Mouse (Mus musculus) heart, postnatal 25 days (tissue): Measurements from ENCODE around the gene Chrna5. TPM values are rescaled to one million over a fixed set of nuclear protein-coding genes. Genes with fewer than 3 reads are reported as not detected.

Experiments used
- DNase-seq: peaks from one replicate; pipeline ENCODE4 v3.0.0; 2022; ENCODE audit warnings: low spot score
- intact Hi-C: fragments of 180-260 bp; cut with DNase I; formaldehyde crosslinking; loops from one replicate; pipeline ENCODE4 v1.15.1; 2025
- total RNA-seq, 2 experiments: library from RNA; stranded (reverse); gene quantifications; 2 replicates each; pipeline ENCODE4 v1.2.3; 2021

Gene Chrna5
- total RNA-seq, 2 experiments from 2014 or later: not detected

DNA sequence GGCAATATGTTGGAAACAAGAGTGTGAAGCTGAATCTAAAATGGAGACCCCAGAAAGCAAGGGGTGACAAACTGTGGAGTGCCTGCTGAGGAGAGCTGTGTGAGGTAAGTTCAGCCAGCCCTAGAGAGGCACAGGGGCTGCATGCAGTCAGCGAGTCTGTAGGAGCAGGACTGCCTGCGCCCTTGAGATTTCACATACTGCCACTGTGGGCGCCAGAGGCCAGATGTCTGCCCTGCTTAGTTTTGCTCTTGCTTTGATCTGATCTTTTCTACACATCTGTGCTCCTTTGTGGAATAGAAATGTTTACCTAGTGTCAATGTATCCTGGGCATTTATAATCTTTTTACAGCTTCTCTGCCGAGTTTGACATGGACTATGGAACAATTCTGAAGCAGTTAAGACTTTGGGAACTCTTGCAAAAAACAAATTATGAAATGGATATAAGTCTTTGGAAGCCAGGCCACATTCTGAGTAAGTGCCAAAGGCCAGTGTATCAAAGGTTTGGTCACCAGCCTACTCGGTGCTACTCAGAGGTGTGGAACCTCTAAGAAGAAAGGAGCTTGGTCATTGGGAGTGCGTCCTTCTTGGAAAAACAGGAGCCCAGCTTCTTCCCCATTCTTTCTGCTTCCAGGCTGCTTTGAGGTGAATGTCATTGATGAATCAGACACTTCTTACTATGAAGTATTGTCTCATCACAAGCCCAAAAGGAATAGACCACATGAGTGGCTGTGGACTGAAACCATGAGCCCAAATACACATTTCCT lies 30.1 kb downstream of the Chrna5 start:
- no peak for DNase-seq
- intact Hi-C loops: no loop called here

DNA sequence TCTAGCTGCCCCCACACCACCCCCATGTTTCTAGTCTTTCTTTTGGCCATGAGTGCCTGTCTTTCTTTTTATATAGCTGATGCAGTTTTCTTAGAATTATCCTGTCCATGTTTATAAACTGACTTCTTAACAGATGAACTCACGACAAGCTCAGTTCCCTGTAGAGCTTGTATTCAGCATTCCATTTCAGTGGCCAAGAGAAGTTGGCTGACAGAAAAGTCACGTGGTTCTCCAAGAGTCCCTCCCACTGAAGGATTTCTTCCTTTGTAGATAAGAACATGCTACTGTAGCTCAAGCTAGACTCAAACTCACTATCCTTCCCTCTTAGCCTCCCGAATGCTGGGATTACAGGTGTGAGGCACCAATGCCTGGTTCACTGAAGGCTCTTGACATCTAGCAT lies 36.2 kb downstream of the Chrna5 start:
- DNase-seq: no peak

DNA sequence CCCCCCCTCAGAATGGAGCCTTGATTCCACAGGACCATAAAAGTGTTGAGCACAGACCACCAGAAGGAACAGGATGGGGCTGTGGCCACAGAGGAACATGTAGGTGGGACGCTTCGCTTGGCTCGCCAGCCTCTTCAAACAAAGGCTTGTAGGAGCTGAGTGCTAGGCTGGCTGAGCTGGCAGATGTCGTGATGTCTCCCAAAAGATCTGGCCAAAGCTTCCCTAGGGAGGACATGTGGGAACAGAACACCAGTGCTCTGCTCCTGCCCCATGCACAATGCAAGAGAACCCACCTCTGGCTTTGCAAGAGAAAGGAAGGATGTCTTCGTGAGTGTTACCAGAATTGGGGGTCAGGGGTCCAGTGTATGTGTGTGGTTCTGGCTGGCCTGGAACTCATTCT lies 42.6 kb downstream of the Chrna5 start:
- no peak for DNase-seq
- intact Hi-C loops: loop anchor here (1.0 kb wide), 1 partner anchor 288 kb away; no protein-coding TSS in a partner anchor

More for the DNA sequence above, 36.2 kb downstream of the Chrna5 start:
- intact Hi-C loops: no loop called here

DNA sequence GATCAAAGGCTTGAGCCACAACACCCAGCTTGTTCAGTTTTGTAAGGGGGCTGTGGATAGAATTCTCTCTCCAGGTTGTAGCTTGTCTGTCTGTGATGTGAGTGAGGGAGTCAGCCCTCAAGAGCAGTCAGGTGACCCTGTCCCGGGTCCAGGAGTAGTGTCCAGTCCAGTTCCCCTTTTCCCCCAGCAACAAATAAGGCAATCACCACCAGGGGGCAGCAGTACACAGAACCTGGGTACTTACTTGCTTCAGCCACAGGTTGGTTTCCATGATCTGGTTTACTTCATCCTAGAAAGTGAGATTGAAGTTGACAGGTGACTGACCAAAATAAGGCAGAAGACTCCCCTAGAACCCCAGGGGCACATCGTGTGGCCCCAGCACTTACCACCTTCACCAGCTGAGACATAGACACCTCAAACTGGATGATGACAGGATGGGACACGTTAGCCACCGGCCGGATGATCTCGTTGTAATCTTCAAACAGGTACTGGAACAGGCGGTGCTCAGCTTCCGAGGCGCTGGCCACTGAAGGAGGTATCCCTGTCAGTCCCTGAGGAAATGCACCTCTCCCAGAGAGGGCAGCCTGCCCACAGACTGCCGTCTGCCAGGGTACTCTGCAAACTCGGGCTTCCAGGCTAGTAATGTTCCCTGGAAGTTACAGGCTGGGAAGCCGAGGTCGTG lies 43.4 kb downstream of the Chrna5 start:
- intact Hi-C loops: loop anchor here (1.0 kb wide), 2 partner anchors 86 to 287 kb away; no protein-coding TSS in a partner anchor
- DNase-seq: peak; percentile 19

DNA sequence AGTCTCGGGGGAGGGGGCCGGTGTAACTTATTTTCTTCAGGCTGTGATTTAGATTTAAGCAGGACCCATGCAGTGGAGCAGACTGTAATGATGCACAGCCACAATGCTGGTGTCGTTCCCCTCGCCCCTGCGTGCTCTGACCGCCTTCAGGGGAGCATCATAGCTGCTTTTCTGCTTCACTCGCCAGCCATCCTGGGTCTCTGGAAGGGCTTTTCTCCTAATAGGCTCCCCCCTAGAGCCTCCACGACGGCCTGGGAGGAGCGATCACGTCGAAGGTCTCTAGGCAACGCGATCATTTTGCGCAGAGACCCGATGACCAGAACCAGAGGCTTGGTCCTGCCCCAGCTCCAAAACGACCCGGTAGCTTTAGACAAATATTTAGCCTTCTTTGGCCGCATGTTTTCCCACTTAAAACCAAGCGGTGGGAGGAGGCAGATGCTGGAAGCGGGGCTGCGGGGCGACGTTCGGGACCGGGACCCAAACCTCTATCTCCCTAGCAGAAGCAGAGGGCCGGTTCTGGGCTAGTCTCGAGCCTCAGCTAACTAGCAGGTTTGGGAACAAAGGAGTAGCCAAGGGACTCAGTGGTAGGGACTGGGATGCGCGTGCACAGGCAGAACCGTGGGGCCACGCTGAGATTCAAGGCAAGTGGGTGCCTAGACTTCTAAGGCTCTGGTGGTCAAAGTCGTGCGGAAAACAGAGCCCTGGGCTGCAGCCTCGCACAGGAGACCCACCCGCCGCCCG lies 45.0 kb downstream of the Chrna5 start:
- intact Hi-C loops: no loop called here
- no peak for DNase-seq

DNA sequence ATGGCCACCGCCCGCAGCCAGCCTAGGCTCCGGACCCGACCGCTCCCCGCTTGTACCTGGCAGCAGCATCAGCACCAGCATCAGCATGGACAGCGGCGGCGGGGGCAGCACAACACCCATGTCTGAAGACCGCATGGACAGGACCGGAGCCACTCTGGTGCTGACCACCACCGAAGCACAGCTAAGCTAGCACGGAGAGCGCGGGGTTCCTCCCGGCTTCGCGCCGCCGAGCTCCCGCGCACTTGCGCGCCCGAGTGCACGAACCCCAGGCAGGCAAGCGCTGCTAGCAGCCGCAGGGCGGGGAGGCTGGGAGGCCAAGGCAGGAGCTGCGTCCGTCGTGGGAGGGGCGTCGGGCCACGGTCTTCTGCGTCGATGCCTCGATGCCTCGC lies 45.6 kb downstream of the Chrna5 start, which contains the start of gene Chrna3:
Chrna3 (minus strand) TSS at position 288 of the 389 bp plus-strand sequence.
- intact Hi-C loops: no loop called here
- no peak for DNase-seq

DNA sequence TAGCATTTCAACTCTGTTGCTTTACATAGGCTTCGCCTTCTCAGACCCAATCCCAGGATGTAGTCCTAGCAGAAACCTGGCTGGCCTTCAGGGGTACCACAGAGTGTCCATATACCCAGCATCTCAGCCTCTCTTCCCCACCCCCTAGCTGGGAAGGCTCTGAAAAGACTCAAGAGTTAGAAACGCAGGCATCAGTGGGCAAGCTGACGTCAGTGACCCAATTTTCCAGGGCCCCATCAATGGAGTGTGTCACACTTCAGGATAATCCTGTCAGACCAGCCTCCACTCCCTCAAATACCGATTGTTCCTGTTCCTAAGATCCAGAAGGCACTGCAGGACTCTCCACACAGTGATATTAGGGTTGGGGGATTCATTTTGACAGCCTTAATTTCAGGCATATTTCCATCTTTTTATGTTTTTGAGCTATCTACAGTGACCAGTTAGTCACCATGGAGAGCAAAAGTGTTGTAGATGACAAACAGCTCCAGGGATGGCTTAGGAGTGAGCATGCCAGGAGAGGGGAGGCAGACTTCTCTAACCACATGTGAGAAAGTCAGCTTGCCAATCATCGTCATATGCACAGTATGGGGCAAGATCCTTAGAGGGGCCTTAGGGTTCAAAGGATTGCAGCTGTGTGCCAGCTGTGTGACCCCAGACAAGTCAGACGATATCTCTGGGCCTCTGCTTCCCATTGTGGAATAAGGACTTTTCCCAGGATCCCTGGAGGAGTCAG lies 50.9 kb downstream of the Chrna5 start:
- DNase-seq: no peak
- intact Hi-C loops: no loop called here

DNA sequence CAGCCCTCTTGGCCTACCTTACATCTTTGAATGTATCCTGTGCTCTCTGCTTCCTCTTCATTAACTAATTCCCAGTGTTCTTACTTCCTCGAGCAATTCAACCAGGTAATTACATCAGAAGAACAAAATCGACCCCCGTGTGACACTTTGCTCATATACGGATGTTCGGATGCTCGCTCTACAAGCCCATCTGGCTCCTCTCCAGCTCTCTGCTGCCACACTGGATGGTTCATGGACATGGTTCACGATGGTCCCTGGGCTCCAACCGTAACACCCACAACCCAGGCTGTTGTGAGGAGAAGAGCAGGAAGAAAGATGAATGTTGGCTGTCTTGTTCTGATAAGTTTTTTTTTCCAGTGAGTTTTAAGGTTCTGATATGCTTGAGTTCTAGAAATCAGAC lies 58.3 kb downstream of the Chrna5 start:
- intact Hi-C loops: no loop called here
- DNase-seq: no peak

DNA sequence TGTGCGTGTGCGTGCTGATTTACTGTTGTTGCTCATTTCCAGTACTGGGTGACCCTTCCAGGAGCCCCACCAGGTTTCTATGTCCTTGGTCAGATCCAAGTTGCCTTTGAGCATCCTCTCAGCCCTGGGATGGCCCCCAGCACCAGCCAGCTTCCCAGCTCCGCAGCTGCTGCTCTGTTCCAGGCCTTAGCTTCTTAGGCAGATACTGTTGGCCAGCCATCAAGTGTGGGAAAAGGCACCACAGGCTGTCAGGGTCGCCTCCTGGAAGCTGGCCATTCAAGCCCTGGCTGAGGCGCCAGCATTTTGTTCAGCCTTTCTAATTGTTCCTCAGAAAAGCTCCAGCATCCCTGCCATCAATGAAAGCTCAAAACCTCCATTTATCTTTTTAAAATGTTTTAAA lies 59.3 kb downstream of the Chrna5 start:
- intact Hi-C loops: no loop called here
- DNase-seq: no peak

DNA sequence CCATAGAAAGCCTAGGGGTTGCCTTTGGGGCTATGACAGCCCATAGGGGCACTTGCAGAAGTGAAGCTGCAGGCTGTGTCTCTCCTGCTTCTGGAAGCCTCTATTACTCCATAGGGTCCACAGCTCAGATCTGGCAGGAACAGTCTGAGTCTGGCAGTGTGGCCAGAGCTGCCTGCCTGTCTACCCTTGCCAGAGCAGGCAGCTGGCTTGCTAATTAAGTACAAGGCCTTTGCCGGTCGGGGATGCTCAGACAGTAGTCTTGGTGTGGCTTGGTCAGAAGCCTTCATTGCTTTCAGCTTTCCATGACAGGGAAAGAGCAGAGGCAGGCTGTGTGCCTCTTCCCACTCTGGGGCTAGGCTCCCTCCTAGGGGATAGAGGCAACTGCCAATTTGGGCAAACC lies 60.7 kb downstream of the Chrna5 start:
- DNase-seq: no peak
- intact Hi-C loops: no loop called here

DNA sequence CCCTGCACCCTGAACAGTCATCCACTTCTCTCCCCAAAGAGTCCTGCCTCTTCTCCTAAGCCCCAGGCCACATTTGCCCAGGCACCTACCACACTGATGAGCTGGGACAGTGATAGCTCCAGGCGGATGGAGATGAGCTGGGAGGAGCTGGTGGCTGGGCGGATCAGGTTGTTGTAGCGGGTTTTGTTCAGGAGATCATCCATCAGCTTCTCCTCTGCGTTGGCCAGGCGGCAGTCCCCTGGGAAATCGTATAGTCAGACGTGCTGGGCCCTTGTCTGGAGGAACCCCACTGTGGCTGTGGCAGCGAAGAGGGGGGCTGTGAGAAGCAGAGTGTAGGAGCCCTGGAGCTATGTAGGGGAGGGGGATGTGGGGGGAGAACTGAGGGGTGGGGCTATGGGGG lies 63.0 kb downstream of the Chrna5 start:
- no peak for DNase-seq
- intact Hi-C loops: no loop called here

DNA sequence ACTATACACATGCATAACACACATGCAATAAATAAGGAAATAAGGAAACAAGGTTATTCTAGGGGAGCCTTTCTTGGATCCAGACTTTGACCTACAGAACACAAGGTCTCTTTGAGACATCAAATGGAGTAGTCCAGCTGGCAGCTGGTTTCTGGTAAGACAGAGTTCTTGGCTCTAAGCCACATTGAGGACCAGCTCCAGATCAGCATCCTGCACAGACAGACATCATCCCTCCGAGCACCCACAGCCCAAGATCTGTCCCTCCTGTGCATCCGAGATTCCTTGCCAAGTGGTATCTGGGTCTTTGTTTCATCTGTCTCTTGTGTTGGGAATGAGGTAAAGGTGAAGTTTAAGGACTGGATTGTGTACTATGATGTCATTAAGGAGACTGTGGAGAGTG lies 64.3 kb downstream of the Chrna5 start:
- DNase-seq: no peak
- intact Hi-C loops: no loop called here

DNA sequence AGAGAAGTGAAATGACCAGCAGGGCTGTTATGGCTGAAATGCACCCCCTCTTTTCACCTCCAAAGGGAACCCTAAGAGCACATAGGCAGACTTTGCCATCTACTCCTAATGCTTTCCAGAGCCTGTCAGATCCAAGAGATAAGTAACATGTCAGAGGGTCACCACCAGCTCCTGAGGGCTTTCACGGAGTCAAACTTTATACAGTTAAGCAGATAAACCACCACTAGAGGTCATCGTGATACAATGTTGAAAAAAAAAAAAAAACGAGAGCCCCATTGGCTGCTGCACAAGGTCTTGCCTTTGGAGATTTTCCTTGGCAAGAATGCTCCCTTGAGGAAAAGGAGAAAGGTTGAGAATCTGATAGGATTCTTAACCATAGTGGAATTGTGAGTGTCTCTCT lies 66.1 kb downstream of the Chrna5 start:
- intact Hi-C loops: no loop called here
- DNase-seq: no peak

DNA sequence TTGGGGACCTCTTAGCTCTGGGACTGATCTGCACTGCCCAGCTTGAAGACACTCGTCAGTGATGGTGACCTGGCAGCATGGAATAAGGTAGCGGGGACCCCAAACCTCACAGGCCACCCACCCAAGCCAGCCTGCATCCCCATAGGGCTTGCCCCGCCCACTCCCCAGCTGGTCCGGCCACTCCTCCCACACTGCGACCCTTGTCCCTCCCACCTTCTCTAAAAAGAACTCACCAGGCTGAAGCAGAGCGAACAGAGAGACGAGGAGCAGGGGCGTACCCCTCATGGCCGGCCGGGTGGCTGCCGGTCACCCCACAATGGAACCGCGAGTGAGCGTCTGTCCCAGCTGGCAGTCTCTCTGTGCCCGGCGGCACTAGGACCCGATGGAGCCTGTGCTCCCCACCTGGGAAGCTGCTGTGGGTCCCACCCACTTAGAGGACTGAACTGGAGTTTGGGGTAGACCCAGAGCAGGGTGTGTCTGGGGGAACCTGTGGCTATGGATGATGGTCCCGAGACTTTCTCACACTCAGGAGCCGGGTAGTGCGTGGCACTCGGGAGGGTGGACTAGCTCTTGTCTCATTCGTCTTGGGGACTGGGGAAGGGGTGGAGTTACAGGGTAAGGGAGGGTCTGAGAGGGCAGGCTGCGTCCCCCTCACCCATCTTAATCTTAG lies 67.7 kb downstream of the Chrna5 start, which contains the start of gene Chrnb4:
Chrnb4 (minus strand) TSS at position 569 of the 670 bp plus-strand sequence.
- no peak for DNase-seq
- intact Hi-C loops: no loop called here

DNA sequence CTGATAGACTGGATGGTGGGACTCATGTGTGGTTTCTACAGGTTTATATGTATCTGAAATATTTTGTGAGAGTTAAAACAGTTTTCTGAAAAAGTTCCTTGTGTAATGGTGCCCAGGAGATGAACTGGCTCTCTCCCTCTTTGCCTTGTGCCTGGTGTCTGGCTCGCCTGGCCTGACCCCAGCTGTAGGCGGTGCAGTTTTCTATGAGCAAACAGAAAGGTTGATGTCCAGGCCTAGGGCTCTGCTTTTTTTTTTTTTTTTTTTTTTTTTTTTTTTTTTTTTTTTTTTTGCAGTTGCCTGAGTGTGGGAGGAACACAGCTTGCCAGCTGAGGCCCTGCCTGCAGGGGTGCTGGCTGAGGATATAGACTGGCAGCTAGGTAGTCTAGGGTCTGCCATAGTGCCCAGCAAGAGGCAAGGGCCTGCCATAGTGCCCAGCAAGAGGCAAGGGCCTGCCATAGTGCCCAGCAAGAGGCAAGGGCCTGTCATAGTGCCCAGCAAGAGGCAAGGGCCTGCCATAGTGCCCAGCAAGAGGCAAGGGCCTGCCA lies 74.8 kb downstream of the Chrna5 start:
- no peak for DNase-seq
- intact Hi-C loops: no loop called here
